Mouse (Mus musculus) CH12.LX (cell line): Measurements from ENCODE around the gene Fli1.
A peak's percentile ranks its signal among the peaks of the same experiment; 100 is the strongest.

ENCODE experiments used
- CTCF ChIP-seq, 2 experiments: IDR thresholded peaks in 1 of 2; conservative IDR thresholded peaks in 1 of 2; 2 replicates each; pipeline ENCODE4 v1.5.1; 2011 to 2012; ENCODE audit warnings: low read depth in 2 of 2, low read length in 2 of 2, improper control_type of control experiment in 1 of 2, inconsistent platforms in 1 of 2, mild to moderate bottlenecking in 1 of 2, moderate library complexity in 1 of 2
- ELF1 ChIP-seq: IDR thresholded peaks from 2 replicates; pipeline ENCODE4 v1.6.1; 2014; ENCODE audit warnings: low read depth, mild to moderate bottlenecking, inconsistent platforms, low read length, improper control_type of control experiment
- EP300 ChIP-seq: IDR thresholded peaks from 2 replicates; pipeline ENCODE4 v1.6.1; 2011; ENCODE audit warnings: low read length, improper control_type of control experiment
- HCFC1 ChIP-seq: IDR thresholded peaks from 2 replicates; pipeline ENCODE4 v1.6.1; 2012; ENCODE audit warnings: low read depth, mild to moderate bottlenecking, inconsistent platforms, low read length, improper control_type of control experiment
- JUN ChIP-seq: IDR thresholded peaks from 2 replicates; pipeline ENCODE4 v1.6.1; 2011; ENCODE audit warnings: low read depth, mild to moderate bottlenecking, low read length, improper control_type of control experiment, moderate library complexity; ENCODE audit not compliant: insufficient read depth
- MAZ ChIP-seq: IDR thresholded peaks from 2 replicates; pipeline ENCODE4 v1.6.1; 2012; ENCODE audit warnings: low read depth, mild to moderate bottlenecking, inconsistent platforms, low read length, improper control_type of control experiment, moderate library complexity
- NRF1 ChIP-seq: IDR thresholded peaks from 2 replicates; pipeline ENCODE4 v1.6.1; 2014; ENCODE audit warnings: low read depth, mild to moderate bottlenecking, inconsistent platforms, low read length, improper control_type of control experiment, moderate library complexity
- POLR2A ChIP-seq: IDR thresholded peaks from 2 replicates; pipeline ENCODE4 v1.6.1; 2011; ENCODE audit warnings: low read depth, mild to moderate bottlenecking, improper control_type of control experiment, low read length
- USF1 ChIP-seq: IDR thresholded peaks from 2 replicates; pipeline ENCODE4 v1.6.1; 2014; ENCODE audit warnings: low read depth, mild to moderate bottlenecking, inconsistent platforms, low read length, improper control_type of control experiment
- ZC3H11A ChIP-seq: IDR thresholded peaks from 2 replicates; pipeline ENCODE4 v1.6.1; 2012; ENCODE audit warnings: low read depth, mild to moderate bottlenecking, inconsistent platforms, low read length, improper control_type of control experiment

GRCm38 (mm10) chr9:32540061-32540405 lies 2.6 kb downstream of the Fli1 start:
- TF ChIP-seq JUN (no peak), NRF1 (peak; percentile 60), CTCF (conservative IDR thresholded peaks at IDR 0.05 in 1 of 2, IDR thresholded peaks at IDR 0.05 in 1 of 2; ENCODE audit: low read depth in 2 of 2, low read length in 2 of 2) (no peak), MAZ (peak; percentile 84; the same call in 1 of the 2 replicates), HCFC1 (peak; percentile 47), EP300 (peak; percentile 86), ELF1 (peak; percentile 71), USF1 (no peak), POLR2A (peak; percentile 48; the same call in 1 of the 2 replicates), ZC3H11A (no peak)
